Mouse (Mus musculus) 416B (cell line): ENCODE measurements around the gene Clmp.

Experiments used
- DNase-seq: peaks from one replicate; pipeline ENCODE4 v3.0.0; 2011; ENCODE audit warnings: low read depth

Clmp gene

DNA sequence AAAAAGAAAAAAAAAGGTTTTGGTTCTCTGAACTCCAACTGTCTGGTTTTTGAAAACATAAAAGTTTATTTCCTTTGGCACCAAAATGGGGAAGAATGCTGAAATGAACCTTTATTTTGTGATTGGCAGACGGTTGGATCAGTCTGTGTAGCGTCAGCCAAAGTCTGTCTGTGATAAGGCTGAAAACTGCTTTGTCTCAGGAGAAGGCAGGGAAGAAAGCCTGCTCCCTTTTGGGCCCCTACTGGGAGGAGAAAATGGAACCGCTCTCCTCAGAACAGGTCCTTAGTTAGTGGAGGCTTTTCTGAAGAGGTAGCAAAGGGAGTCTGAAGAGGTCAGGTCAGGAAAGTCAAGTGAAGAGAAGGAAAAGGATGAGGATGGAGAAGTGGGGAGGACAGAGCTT, 7.3 kb downstream of the Clmp start:
- DNase-seq: no peak

DNA sequence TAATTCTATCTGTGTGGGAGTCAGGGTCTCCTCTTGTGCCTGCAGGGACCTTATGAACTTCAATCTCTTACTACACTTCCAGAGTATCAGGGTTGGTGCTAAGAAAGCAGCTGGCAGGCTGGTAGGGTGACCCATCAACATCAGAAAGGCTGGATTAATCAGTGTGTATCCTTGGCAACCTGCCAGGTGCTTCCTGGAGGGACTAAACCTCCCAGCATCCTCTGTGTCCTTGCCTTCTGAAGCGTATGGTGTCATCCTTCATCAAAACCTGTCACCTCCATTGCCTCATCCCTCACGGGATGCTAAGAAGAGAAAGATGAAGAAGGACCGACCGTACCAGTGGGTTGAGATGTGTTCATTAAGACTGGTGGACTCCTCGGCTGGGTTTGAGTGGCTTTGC, 8.0 kb downstream of the Clmp start:
- no peak for DNase-seq

DNA sequence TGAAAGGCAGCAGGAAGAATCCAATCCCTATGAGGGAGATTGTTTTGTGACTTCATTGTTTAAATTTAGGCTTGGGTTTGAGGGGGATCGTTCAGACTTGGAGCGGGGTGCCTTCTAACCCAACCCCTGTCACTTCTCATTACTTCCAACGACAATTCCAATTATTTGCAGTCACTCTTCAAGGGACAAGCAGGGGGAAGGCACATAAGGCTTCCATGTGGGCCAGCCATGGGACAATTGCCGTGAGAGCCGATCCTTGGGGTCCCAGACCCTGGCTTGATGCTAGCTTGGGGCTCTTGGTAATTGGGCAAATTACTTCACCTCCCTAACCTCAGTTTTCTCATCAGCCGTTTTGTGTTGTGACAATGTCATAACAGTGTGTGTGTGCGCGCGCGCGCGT, 8.5 kb downstream of the Clmp start:
- no peak for DNase-seq

DNA sequence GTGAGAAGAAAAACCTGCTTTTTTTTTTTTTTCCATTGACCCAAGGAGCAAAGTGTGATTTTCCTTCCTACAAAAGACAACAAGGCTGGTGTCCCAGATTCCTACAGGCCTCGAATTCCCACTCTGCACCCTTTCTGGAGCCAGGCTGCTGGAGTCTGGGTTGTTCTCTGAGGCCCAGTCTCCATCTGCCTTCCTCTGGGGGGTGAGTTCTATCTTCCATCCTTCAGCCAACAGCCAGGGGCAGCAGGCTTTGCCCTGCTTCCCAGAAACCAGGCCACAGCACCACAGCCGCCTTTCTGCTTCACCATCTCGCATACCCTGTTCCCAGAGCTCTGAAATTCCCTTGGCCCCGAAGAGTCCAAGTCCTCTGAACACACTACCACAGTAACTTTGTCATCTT, 10.3 kb downstream of the Clmp start:
- no peak for DNase-seq

DNA sequence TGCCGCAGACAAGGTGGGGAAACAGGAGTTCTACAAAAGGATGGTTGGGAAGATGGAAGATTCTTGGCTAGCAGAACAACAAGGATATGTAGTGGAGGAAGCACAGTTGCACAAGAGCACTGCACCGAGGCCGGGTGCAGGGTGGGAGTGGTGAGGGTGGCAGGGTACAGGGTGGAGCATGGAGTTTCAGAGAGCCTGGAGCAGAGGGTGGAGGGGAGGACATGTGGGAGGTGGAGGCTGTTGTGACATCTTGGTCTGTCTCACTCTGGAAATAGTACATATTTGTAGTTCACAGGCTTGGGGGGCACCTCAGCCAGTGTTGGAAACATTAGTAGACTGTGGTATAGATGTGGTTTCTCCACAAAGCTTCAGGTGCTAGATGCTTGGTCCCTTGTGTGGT, 13.4 kb downstream of the Clmp start:
- DNase-seq: no peak

DNA sequence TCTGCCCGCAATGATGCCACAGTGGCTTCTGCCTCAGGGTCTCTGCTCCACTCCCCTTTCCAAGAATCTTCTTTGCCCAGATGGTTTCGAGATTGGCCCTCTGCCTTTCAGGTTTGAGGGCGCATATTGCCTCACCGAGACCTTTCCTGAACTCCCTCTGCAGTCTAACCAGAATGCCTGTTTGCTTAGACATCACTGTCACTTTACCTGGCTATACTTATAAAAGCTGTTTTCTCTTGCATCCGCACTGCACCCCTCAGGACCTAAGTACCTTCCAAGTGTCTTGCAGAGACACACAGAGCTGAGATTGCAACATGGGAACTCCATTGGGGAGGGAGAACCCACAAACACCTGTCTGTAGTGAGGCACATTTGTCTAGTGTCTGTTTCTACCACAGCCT, 14.5 kb downstream of the Clmp start:
- DNase-seq: no peak

DNA sequence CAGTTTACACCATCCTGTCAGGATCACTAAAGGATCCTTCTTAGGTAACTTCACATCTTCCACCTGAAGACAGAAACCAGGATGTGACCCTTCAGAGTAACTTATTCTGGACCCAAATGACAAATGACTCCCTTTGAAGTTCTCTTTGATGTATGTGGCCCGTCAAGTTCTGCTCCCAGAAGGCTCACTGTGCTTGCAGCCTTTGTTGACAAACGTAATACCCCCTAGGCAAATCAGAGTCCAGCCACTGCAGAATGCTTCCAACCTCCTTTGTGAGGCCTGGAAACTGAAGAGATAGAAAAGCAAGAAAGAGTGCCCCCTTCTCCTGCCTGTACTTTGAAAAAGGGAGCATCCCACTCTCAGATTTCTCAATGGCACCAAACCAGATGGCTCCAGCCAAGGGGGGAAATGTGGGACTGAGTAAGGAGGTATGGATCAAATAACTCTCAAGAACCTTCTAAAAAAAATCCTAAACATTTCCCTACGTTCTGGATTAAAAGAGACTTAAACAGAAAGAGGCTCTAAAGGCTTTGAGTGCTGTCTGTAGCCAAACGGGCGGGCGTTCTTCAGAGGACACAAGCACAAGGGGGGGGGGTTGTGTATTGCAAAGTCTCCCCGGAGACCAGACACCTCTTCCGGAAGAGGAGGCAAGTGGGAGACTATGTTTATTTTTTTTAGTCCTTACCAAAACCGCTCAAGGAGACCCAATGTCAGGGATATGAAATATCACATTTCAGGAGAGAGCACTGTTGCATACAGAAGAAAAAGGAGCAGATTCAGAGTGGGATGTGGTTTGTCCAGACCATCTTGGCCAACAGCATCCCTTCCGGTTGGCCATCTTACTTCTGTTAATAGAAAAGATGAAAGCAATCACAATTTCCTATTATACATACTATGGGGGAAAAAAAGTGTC, 18.9 kb downstream of the Clmp start:
- no peak for DNase-seq

DNA sequence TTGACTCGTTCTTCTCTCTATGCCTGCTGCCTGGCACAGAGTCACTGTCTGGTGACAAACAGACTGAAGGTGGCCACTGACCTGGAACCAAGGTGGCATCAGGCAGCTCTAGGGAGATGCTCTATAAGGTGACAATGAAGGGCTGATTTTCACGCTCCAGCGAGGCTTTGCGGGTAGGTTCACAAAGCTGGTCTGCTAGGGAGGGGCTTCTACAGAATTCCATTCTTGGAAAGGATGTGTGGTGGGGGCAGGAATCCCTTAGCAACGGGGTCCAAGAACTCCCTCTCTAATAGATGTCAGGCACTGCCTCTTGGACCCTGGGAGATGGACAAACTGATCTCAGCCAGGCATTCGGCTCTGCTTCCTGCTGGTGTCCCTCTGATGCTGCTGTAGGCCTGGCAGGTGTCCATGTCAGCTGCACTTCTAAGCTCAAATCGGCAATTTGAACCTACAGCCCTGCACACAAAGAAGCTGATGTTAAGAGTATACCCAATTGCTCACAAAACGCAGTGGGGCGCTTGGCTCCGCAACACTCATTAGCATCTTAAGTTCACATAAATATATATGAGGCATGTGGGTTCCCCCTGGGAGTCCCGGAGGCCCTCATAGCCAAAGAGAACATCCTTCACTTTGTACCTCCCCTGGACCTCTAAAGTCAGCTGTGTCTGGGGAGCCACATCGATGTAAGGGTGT, 22.8 kb downstream of the Clmp start:
- DNase-seq: no peak

DNA sequence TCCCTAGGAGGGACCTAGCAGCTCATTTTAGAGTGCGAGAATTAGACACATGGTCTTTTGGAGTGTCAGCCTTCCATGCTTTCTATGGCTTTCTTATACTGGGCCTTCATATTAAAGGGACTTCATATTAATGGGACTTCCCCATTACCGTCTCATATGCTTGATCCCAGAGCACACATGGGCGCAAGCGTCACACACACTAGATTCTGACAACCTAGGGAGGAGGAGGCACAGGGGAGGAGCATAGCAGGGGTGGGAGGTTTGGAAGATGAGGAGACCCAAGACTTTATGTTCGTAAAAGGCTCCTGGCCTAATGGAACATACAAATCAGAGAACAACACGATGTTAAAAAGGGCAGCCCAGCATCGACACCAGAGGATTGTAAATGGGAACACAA, 23.4 kb downstream of the Clmp start:
- DNase-seq: no peak

DNA sequence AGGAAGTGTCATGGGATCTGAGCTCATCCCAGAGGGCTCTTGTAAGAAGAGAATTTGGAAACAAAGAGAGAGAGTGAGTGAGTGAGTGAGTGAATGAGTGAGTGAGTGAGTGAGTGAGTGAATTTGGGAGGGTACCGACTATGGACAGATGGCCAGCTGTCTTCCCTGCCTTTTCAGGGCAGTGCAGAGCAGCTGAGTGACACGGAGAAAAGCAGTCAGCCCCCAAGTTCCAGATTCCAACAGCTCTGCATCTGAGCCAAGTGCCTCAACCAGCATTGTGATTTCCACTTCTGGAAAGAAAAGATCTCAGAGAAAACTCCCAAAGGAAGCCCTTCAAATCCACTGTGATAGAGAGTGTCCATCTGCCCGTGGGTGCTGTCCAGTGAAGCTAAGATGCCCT, 23.8 kb downstream of the Clmp start:
- DNase-seq: no peak

DNA sequence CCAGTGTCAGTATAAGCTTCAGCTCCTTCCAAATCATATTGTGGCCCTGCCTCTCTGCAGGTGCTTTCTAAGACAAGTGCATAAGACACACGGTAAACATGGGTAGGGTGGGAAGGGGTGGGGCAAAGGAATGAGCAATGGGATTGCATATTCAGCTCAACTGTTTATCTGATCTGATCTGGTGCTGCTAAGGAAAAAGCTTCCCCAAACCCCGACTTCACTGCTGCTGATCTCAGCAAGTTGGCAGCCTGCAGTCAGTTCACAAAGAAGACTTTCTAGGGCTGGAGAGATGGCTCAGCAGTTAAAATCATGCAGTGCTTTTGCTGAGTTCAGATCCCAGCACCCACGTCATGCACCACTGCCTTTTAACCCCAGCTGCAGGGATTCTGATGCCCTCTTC, 24.2 kb downstream of the Clmp start:
- no peak for DNase-seq

DNA sequence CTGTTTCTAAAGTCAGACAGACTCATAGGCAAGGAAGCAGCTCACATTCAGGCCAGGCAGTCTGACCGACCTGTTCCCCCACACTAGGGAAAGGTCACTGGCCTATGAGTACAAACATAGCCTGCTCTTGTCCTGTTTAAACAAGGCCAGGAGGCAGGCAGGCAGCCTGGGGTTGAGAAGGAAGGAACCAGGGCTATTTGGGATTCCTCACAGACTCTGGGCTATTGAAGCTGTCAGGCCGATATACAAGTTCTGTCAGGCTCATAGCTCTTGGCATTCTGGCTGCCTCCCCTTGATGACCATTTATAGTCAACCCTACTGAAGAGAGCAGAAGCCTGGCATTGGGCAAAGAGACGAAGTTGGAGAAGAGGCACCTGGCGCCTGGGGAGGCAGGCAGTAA, 25.9 kb downstream of the Clmp start:
- no peak for DNase-seq

DNA sequence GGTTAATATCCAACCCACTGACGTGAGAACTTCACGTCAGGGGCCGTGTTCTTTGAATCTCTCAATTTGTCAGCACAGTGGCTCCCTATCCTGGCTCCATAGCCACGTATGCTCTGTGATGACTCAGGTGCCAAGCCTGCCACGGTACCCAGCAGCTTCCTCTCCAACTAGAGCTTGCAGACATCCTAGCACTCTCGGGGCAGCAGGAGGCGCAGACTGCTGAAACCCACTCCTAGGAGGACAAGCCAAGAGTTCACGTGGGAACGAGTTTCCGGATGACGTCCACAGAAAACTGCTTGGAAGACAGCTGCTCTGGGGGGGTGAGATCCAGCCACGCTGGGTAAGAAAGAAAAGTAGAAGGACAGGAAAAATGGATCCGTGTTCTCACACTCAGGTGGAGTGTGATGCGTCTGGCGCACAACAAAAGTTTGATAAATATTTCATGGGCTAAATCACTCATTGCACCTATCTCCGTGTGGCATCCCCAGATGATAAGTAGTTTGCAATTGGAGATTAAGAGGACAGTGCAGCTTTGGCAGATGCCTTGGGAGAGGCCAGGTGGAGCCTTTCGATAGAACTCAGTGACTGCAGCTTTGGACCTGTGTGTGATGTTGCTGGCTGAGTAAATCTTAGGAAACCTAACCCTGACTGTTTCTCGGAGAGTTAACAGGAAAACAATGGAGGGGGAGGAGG, 31.6 kb downstream of the Clmp start:
- DNase-seq: no peak

DNA sequence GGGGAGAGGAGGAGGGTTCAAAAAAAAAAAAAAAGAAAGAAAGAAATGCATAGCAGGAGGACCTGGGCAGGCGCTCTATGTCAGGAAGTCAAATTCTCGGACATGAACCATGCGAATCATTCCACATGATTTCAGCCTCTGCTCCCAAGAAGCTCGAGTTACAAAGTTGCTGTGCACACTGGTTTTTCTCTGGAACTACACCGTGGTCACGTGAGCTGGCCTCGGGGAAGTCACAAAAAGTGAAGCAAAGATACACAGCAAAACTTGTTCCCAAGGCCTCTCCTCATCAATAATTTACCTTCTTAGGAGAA, 32.1 kb downstream of the Clmp start:
- DNase-seq: no peak

DNA sequence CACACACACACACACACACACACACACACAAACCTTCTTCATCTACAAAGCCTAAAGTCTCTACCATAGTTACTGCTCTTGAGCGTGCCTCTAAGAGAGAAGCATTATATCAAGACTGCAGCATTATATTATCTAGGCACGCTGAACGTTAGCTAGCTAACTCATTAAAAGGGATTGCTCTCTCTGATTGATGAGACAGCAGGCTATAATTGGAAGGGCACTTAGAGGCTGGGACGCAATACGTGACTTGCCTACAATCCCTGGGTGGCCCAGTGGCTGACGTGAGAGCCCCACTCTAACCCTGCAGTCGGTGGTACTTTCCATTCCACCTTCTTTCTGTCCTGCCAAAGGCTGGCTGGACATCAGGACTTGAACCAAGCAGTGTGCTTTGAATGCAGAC, 35.1 kb downstream of the Clmp start:
- no peak for DNase-seq

DNA sequence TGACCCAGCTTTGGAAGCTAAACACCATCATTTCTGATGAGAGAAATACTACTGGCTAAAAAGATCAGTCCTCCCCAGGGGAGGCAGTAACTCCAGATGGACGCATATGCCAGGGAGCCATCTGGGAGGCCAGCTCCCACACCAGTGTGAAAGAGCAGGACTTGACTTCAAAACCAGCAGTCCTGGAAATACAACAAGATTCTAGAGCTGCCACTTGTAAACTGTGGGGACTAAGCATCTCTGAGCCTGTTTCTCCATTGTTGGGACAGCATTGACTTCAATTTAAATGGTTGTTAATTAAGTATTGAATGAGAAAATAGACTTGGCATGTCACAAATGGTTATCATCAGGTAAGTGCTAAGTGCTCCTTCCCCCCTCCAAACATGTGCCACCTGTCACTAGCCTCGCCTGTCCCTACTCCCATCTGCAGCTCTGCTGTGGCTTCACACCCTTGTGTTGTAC, 37.6 kb downstream of the Clmp start:
- DNase-seq: no peak

DNA sequence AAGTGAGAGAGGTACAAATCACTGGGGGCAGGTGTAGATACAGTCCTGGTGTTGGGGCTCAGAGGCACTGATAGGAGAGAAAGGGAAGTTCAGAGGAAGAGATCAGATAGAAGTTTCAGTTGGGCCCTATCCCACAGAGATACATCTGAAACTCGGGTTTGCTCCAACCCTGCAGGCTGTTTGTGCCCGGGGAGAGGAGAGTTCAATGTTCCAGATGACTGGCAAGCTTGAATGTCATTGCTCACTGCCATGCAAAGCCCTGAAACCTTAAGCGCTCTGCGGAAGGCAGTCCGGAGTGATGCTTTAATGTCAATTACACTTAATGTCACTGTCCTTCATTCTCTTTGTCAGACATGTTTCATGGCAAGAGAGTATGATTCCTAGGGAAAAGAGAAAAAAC, 39.2 kb downstream of the Clmp start:
- DNase-seq: no peak

DNA sequence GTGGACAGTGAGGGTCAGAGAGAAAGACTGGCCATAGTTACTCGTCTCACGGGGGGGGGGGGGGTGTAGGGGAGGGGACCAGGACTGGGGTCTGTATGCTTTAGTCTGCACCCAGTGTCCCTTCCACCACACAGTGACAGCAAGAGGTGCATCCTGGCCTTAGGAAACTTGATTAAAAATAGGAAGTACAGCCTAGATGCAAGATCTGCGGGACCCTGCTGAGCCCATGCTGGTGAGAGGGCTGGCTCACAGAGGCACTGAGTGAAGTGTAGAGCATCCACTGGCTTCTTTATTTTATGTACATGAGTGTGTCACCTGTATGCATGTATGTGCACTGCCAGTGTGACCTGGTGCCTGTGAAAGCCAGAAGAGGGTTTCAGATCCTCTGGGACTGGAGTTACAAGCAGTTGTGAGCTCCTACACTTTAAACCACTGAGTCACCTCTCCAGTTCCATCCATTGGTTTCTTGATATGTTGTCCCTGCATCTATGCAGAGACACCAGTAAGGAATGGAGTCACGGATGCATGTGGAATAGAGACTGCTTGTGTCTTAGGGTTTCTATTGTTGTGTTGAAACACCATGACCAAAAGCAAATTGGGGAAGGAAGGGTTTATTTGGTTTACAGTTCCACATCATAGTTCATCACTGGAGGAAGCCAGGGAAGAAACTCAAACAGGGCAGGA, 41.5 kb downstream of the Clmp start:
- no peak for DNase-seq

DNA sequence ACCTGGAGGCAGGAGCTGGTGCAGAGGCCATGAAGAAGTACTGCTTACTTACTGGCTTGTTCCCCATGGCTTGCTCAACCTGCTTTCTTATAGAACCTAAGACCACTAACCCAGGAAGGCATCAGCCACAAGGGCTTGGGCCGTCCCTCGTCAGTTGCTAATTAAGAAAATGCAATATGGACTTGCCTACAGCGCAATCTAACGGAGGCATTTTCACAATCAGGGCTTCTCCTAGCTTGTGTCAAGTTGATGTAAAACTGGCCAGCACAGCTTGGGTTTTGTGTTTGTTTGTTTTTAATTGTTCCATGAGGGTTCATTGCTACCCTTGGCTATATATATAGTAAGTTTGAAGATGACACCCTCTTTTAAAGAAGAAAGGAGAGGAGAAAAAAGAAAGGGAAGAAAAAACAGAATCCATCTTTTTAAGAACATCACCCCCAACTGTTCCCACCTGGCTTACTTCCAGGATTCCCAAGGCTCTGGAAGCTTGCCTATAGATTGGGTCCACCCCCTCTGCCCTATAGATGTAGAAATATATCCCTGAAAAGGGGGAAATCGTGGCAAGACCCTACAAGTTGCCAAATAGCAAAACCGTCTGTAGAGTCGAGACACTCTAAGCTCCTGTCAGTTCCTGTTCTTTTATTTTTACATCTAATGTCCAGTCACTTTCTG, 42.2 kb downstream of the Clmp start:
- DNase-seq: no peak

DNA sequence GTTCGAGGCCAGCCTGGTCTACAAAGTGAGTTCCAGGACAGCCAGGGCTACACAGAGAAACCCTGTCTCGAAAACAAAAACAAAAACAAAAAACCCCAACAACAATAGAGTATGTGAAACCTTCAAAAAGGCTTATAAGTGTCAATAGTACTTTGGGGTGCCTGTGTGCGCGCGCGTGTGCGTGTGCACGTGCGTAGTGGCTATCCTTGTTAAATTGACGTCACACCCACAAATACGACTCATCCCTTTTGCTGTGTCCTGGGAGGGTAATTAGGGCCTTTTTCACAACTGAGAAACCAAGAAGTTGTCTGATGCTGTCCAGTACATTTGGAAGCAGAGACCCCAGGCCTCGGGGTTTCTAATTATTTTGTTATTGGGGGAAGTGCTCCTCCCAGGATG, 44.5 kb downstream of the Clmp start:
- DNase-seq: no peak

DNA sequence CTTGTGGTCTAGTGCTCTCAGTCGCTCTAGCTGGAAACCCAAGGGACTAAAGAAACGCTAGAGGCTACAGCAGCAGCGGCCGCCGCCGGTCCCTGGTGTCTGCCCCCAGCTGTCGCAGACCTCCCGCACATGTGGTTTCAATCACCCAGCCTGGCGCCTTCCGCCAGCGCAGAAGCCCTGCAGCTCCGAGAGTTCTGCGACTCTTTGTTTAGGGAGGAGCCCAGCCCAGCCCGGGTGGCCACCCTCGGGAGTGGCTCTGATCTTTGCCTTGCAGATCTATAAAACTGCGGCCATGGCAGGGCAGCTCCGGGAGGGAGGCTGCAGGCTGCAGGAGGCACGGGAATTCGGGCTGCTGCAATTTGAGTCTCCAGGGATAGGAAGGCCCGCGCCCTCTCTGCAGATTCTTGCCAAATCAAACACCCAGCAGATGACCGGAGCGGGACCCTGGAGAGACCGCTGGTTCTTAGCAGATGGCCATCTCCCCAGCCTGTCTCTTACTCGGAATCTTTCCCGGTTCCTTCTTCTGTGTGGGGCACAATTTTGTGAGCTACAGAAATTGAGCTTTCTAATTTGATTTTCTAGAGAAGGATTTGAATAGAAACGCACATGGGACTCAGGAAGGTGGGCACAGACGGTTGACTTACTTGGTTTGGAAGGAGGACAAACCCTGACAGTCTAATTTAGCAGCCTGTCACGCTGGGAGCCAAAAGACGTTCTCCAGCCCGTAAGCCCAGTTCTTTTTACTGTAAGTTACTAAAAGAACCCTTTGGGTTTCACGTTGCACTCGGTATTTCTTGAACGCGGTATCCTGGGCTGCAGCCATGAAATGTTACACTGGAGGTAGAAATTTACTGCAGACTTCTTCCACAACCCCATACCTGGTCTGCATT, 45.2 kb downstream of the Clmp start:
- DNase-seq: no peak
